Mouse (Mus musculus) T-helper 1 cell (primary cell): ENCODE results near the gene Hoxc5.

Experiments
- in situ Hi-C: fragments of 300-600 bp; cut with MboI, MseI; formaldehyde crosslinking; loops from one replicate; pipeline ENCODE4 v1.15.1; 2025; ENCODE audit warnings: high pct_unique_total_duplicates

The Hoxc5 gene

GRCm38 (mm10) chr15:102967312-102967510, at the start of gene Hoxc5:
Gene Hoxc5 (plus strand): TSS chr15:102967443.
- in situ Hi-C loops = no loop called here

- in situ Hi-C loops = no loop called here
These were observed 49.2 kb upstream of the Hoxc5 start for GRCm38 (mm10) chr15:102917972-102918572.

GRCm38 (mm10) chr15:102918611-102919265, 48.5 kb upstream of the Hoxc5 start:
- in situ Hi-C loops = no loop called here

- in situ Hi-C loops = no loop called here
These were observed 47.7 kb upstream of the Hoxc5 start for GRCm38 (mm10) chr15:102919336-102920180.

GRCm38 (mm10) chr15:102920619-102921018, 46.6 kb upstream of the Hoxc5 start:
- in situ Hi-C loops = no loop called here

- in situ Hi-C loops = no loop called here
These were observed 45.9 kb upstream of the Hoxc5 start, which contains the start of gene Hoxc13 for GRCm38 (mm10) chr15:102921053-102922011. Gene Hoxc13 (plus strand): TSS chr15:102921103.

GRCm38 (mm10) chr15:102922012-102922362, 45.3 kb upstream of the Hoxc5 start:
- in situ Hi-C loops = no loop called here

- in situ Hi-C loops = no loop called here
These were observed 44.4 kb upstream of the Hoxc5 start for GRCm38 (mm10) chr15:102922636-102923500.

GRCm38 (mm10) chr15:102927032-102927645, 40.1 kb upstream of the Hoxc5 start:
- in situ Hi-C loops = no loop called here

- in situ Hi-C loops = no loop called here
These were observed 35.4 kb upstream of the Hoxc5 start for GRCm38 (mm10) chr15:102931706-102932358.

GRCm38 (mm10) chr15:102934438-102934837, 32.8 kb upstream of the Hoxc5 start:
- in situ Hi-C loops = no loop called here

GRCm38 (mm10) chr15:102934897-102935296, 32.3 kb upstream of the Hoxc5 start:
- in situ Hi-C loops = no loop called here

GRCm38 (mm10) chr15:102936279-102936972, 30.8 kb upstream of the Hoxc5 start, which contains the start of gene Hoxc12:
Gene Hoxc12 (plus strand): TSS chr15:102936757.
- in situ Hi-C loops = no loop called here

GRCm38 (mm10) chr15:102937036-102937666, 30.1 kb upstream of the Hoxc5 start:
- in situ Hi-C loops = no loop called here

- in situ Hi-C loops = no loop called here
These were observed 27.7 kb upstream of the Hoxc5 start for GRCm38 (mm10) chr15:102939256-102940155.

- in situ Hi-C loops = no loop called here
These were observed 24.3 kb upstream of the Hoxc5 start for GRCm38 (mm10) chr15:102942739-102943467.

- in situ Hi-C loops = no loop called here
These were observed 23.8 kb upstream of the Hoxc5 start for GRCm38 (mm10) chr15:102943468-102943813.
